Mouse (Mus musculus): ENCODE results near the gene D17H6S53E. TPM values are rescaled to one million over a fixed set of nuclear protein-coding genes. Genes with fewer than 3 reads are reported as not detected.

Gene D17H6S53E
- total RNA-seq (2023) = 10 to 100 TPM; 17.0 to 23.1 TPM

GRCm38 (mm10) chr17:35126206-35126611 is at the start of gene D17H6S53E:
D17H6S53E (plus strand) TSS chr17:35126373.

DNA sequence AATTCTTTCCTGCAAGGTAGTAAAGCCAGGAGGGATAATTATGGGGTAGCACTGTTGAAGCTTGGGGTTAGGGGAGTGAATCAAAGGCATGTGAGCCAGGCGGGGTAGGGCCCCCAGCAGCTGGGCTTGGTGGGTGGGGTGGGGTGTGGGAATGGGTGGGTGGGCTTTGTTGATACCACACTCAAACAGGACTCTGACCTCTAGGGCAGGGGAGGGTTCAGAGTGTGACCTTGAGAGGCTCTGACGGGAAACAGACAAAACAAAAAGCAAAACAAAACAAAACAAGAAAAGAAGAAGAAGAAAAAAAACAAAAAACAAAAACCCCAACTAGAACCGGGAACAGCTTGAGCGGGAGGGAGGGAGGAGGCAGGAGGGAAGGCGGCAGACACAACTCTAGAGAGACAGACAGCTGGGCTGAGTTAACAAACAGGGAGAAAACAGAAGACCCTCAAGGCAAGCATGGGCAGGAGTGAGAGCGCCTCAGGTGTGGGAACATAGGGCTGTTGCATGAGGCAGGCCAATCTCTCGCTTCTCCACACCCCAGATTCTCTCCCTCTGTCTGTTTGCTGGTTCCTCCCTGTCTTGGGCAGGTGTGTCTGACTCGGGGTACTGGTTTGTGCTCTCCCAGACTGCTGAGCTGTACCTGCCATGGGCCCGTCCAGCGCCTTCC is 49.5 kb upstream of the D17H6S53E start, which contains the start of gene Ly6g6e:
TSS of gene Ly6g6e (plus strand) at position 396 of the 670 bp plus-strand sequence.

GRCm38 (mm10) chr17:35077786-35078233 is 48.4 kb upstream of the D17H6S53E start, which contains the start of gene Ly6g6d:
Ly6g6d (minus strand) TSS chr17:35078065.

DNA sequence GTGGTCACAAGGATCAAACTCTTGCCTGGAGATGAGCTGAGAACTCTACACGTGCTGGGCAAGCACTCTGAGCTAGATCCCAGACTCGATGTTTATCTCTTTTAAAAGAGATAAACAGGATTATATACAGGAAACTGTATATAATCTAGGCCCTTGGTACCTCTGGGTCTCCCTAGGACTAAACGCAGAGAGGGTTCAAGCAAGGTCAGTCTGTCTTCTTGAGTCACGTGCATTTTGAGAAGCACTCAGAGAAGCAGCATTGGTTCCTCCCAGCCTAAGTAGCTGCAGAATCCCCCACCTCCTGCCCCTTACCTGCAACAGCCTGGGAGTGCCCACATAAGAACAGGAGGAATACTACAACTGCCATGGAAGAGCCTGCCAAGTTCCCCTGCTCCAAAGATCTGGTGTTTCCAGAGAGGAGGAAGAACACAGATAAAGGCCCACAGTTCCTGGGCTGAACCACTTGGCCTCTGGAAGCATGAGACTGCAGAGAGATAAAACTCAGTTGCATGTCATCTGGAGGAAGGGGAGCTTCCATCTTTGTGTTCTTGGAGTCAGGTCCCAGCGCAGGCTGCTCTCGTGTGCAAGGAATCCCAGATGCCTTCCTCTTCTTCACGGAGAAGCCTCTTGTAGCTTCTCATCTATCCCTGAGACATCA is 40.8 kb upstream of the D17H6S53E start, which contains the start of gene Ly6g6f:
TSS of gene Ly6g6f (minus strand) at position 403 of the 658 bp plus-strand sequence.

GRCm38 (mm10) chr17:35088825-35089644 is 37.1 kb upstream of the D17H6S53E start, which contains the start of gene Abhd16a:
Abhd16a (plus strand) TSS chr17:35089263.

GRCm38 (mm10) chr17:35108097-35108496 is 18.1 kb upstream of the D17H6S53E start, which contains the start of gene Ly6g5c:
Ly6g5c (plus strand) TSS chr17:35108279.

DNA sequence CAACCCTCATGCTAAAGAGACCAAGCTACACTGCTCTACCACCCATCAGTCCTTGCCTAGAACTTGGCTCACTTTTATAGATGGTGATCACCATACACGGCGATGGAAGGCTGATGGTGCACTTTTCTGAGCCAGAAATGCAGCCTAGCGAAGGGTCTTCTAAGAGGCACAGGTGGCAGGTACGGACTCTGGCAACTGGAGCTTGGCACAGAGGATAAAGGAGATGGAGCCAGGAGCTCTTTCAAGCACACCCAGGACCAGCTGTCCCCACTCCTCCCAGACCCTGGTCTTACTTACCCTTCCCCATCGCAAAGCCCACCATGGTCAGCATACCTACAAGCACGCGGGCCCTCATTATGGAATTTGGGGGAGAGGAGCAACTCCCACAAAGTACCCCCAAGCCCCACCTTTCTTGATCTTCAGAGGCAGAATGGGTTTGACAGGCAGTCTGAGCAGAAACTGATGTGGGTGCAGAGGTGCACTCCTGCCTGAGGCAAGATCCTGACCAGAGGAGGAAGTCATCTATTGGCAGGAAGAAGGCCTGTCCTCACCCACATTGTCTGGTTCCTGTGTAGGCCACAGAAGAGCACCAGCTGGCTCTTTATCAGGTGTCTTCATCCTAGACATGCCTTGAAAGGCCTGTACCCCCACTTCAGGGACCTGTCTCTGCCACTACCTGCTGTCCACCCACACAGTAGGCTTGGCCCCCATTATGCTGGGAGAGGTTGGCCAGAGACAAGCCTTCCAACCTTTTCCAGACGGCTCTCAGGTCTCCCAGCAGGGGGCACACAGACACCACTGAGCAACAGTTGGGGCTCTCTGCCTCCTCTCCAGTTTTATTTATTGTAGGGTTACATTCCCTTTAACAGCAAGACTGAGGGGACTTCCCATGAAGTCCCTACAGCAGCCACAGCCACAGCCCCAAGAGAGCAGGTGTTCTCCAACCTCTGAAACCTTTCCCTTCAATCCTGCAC is 10.8 kb upstream of the D17H6S53E start, which contains the start of gene Ly6g5b:
TSS of gene Ly6g5b (minus strand) at position 383 of the 974 bp plus-strand sequence.

GRCm38 (mm10) chr17:35121143-35121799 is 4.9 kb upstream of the D17H6S53E start, which contains the start of gene Gpank1:
Gpank1 (plus strand) TSS chr17:35121455.

DNA sequence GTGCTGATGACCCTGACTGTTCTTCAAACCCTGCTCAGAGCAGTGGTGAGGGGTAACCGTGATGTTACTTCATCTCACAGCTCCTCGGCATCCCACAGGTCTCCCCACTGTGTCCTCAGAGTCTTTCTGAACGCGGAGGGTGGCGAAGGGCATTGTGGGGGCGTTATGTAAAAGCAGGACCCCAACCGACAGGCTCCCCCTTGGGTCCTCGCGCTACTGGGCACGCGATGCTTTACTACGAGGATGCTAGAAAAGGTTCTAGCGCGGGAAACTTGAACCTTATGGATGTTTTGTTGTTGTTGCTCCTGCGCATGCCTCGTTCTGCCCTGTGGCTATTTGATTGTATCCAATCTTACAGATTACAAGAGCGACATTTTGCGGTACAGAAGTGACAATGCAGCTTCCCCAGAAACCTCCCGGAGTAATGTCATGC is 4.3 kb upstream of the D17H6S53E start, which contains the start of gene Csnk2b:
TSS of gene Csnk2b (minus strand) at position 183 of the 433 bp plus-strand sequence.

GRCm38 (mm10) chr17:35131500-35132173 is 5.5 kb downstream of the D17H6S53E start, which contains the start of gene Apom:
Apom (minus strand) TSS chr17:35132050.

GRCm38 (mm10) chr17:35134801-35135590 is 8.8 kb downstream of the D17H6S53E start, which contains the start of gene Bag6:
Bag6 (plus strand) TSS chr17:35135178.

DNA sequence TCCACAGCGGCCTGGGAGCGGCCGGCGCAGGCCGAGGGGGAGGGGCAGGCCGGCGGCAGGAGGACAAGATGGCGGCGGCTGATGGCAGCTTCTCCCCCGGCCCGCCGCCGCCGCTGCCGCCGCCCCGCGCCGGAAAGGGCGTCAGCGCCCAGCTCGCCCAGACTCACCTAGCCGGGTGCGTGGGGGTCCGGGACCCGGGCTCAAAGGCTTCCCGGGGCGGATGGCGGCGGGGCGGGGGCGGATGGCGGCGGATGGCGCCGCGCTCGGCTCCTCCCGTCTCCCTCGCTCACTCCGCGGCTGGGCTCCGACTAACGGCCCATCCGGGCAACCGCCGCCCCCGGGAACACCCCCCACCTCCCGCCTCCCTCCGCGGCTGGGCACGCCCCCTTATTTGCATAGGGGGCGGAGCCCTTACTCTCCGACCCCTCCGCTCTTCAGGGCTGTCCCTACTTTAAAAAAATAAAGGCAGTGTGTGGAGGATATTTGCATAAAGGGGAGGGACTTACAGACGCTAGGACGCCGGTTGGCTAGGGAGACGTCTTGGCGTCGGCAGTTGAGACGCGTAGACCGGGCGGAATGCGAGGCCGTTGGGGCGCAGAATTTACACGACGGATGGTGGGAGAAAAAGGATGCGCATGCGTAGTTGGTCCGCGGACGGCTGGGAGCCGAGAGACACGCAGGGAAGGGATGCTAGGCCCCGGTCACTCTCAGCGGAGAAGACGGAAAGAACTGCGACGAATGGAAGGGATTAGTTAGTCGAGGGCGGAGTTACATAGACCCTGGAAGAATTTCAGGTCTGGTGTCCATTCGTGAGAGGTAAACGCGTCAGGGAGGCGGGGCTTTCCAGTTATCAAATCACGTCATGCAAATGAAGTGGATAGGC is 38.6 kb downstream of the D17H6S53E start, which contains the start of gene Prrc2a:
TSS of gene Prrc2a (minus strand) at position 330 of the 883 bp plus-strand sequence.

GRCm38 (mm10) chr17:35175968-35176367 is 49.8 kb downstream of the D17H6S53E start, which contains the start of gene Aif1:
Aif1 (minus strand) TSS chr17:35176068.

Other genes with a start within 250 kb of the D17H6S53E start
- gene Zbtb12, start 246.9 kb upstream of the D17H6S53E start, total RNA-seq (2023) = 1 to 10 TPM; 2.7 to 2.8 TPM
- not detected for gene Gm20547, start 244.3 kb upstream of the D17H6S53E start, total RNA-seq (2023)
- gene C2, start 228.1 kb upstream of the D17H6S53E start, total RNA-seq (2023) = 1 to 10 TPM in 1 of 2 experiments, under 1 TPM in 1; 0.22 to 1.6 TPM
- 10 to 100 TPM; 58.0 to 71.6 TPM for gene Ehmt2, start 227.9 kb upstream of the D17H6S53E start, total RNA-seq (2023)
- under 1 TPM in 1 of 2 experiments, not detected in 1; 0.24 TPM for gene Slc44a4, start 211.9 kb upstream of the D17H6S53E start, total RNA-seq (2023)
- 10 to 100 TPM; 71.5 to 75.3 TPM for gene Neu1, start 195.1 kb upstream of the D17H6S53E start, total RNA-seq (2023)
- gene Hspa1b, start 167.1 kb upstream of the D17H6S53E start, total RNA-seq (2023) = 10 to 100 TPM in 1 of 2 experiments, 1 to 10 TPM in 1; 6.4 to 28.6 TPM
- not detected for gene Gm20481, start 156.5 kb upstream of the D17H6S53E start, total RNA-seq (2023)
- 10 to 100 TPM; 14.6 to 41.1 TPM for gene Hspa1a, start 154.2 kb upstream of the D17H6S53E start, total RNA-seq (2023)
- gene Hspa1l, start 153.7 kb upstream of the D17H6S53E start, total RNA-seq (2023) = not detected
- gene Lsm2, start 144.5 kb upstream of the D17H6S53E start, total RNA-seq (2023) = 10 to 100 TPM; 29.9 to 39.2 TPM
- gene Vars, start 125.4 kb upstream of the D17H6S53E start, total RNA-seq (2023) = 10 to 100 TPM; 61.3 to 70.3 TPM
- gene Vwa7, start 109.8 kb upstream of the D17H6S53E start, total RNA-seq (2023) = not detected
- gene Sapcd1, start 98.4 kb upstream of the D17H6S53E start, total RNA-seq (2023) = under 1 TPM; 0.82 to 0.84 TPM
- gene Msh5, start 79.6 kb upstream of the D17H6S53E start, total RNA-seq (2023) = 1 to 10 TPM; 6.7 to 8.8 TPM
- 100 to 1,000 TPM; 271 to 302 TPM for gene Clic1, start 76.4 kb upstream of the D17H6S53E start, total RNA-seq (2023)
- gene Ddah2, start 67.3 kb upstream of the D17H6S53E start, total RNA-seq (2023) = 1 to 10 TPM; 3.4 to 4.6 TPM
- gene Ly6g6c, start 61.0 kb upstream of the D17H6S53E start, total RNA-seq (2023) = not detected
- gene Mpig6b, start 60.2 kb upstream of the D17H6S53E start, total RNA-seq (2023) = under 1 TPM; 0.64 to 0.93 TPM
- not detected for gene Ly6g6e, start 49.5 kb upstream of the D17H6S53E start, total RNA-seq (2023)
- gene Ly6g6d, start 48.3 kb upstream of the D17H6S53E start, total RNA-seq (2023) = not detected
- gene Ly6g6f, start 40.8 kb upstream of the D17H6S53E start, total RNA-seq (2023) = under 1 TPM; 0.31 to 0.55 TPM
- 10 to 100 TPM; 48.8 to 54.6 TPM for gene Abhd16a, start 37.1 kb upstream of the D17H6S53E start, total RNA-seq (2023)
- gene Ly6g5c, start 18.1 kb upstream of the D17H6S53E start, total RNA-seq (2023) = not detected
- gene Ly6g5b, start 10.9 kb upstream of the D17H6S53E start, total RNA-seq (2023) = 10 to 100 TPM; 15.2 to 16.0 TPM
- 10 to 100 TPM; 25.6 to 26.4 TPM for gene Gpank1, start 4.9 kb upstream of the D17H6S53E start, total RNA-seq (2023)
- gene Csnk2b, start 4.3 kb upstream of the D17H6S53E start, total RNA-seq (2023) = 100 to 1,000 TPM; 171 to 190 TPM
- gene Apom, start 5.7 kb downstream of the D17H6S53E start, total RNA-seq (2023) = not detected
- gene Bag6, start 8.8 kb downstream of the D17H6S53E start, total RNA-seq (2023) = 100 to 1,000 TPM; 245 to 298 TPM
- gene Prrc2a, start 38.5 kb downstream of the D17H6S53E start, total RNA-seq (2023) = 100 to 1,000 TPM; 187 TPM
- gene Aif1, start 49.7 kb downstream of the D17H6S53E start, total RNA-seq (2023) = 10 to 100 TPM; 15.4 to 17.4 TPM
- gene Lst1, start 62.1 kb downstream of the D17H6S53E start, total RNA-seq (2023) = 100 to 1,000 TPM; 614 to 632 TPM
- 10 to 100 TPM; 89.3 to 97.8 TPM for gene Ltb, start 68.1 kb downstream of the D17H6S53E start, total RNA-seq (2023)
- 10 to 100 TPM; 62.5 to 72.6 TPM for gene Tnf, start 75.6 kb downstream of the D17H6S53E start, total RNA-seq (2023)
- under 1 TPM in 1 of 2 experiments, not detected in 1; 0.26 TPM for gene Lta, start 79.0 kb downstream of the D17H6S53E start, total RNA-seq (2023)
- gene Gm16181, start 94.5 kb downstream of the D17H6S53E start, total RNA-seq (2023) = under 1 TPM in 1 of 2 experiments, not detected in 1; 0.75 TPM
- gene Atp6v1g2, start 107.3 kb downstream of the D17H6S53E start, total RNA-seq (2023) = 1 to 10 TPM; 2.2 to 3.4 TPM
- 10 to 100 TPM; 21.5 to 22.1 TPM for gene Nfkbil1, start 109.4 kb downstream of the D17H6S53E start, total RNA-seq (2023)
- gene Ddx39b, start 115.4 kb downstream of the D17H6S53E start, total RNA-seq (2023) = 100 to 1,000 TPM; 206 to 207 TPM
- gene H2-D1, start 136.4 kb downstream of the D17H6S53E start, total RNA-seq (2023) = 1,000 to 10,000 TPM; 1,338 to 1,458 TPM
- gene H2-Q1, start 194.0 kb downstream of the D17H6S53E start, total RNA-seq (2023) = 1 to 10 TPM; 5.6 to 6.6 TPM
- gene H2-Q2, start 215.9 kb downstream of the D17H6S53E start, total RNA-seq (2023) = 1 to 10 TPM; 6.4 to 7.1 TPM

Measured in neutrophil, adult 59 days (primary cell).